Mouse (Mus musculus) kidney, postnatal 0 days (tissue): ENCODE results near the gene Gsc2. TPM values are rescaled to one million over a fixed set of nuclear protein-coding genes. Genes with fewer than 3 reads are reported as not detected.

ENCODE experiments used
- ATAC-seq: fragments of 200-750 bp; cut with Nextera tagmentation; replicated peaks from 2 replicates; pipeline ENCODE4 v1.8.0; 2017; ENCODE audit warnings: low read depth, moderate number of reproducible peaks, moderate TSS enrichment, moderate library complexity; ENCODE audit not compliant: low FRiP score
- DNase-seq: peaks from one replicate; pipeline ENCODE4 v3.0.0-alpha.2; 2016; ENCODE audit warnings: low spot score
- H3K27ac ChIP-seq: fragments of 300-500 bp; sonication (generic); 2 replicates; pipeline ENCODE4 v1.5.1; 2014; ENCODE audit warnings: mild to moderate bottlenecking
- H3K27me3 ChIP-seq: fragments of 300-500 bp; sonication (generic); 2 replicates; pipeline ENCODE4 v1.6.1; 2014; ENCODE audit warnings: low read length, mixed read lengths; ENCODE audit not compliant: insufficient read depth
- H3K36me3 ChIP-seq: fragments of 300-500 bp; sonication (generic); 2 replicates; pipeline ENCODE4 v1.6.1; 2014; ENCODE audit warnings: low read length, mixed read lengths; ENCODE audit not compliant: insufficient read depth
- H3K4me1 ChIP-seq: fragments of 300-500 bp; sonication (generic); replicated peaks from 2 replicates; pipeline ENCODE4 v1.6.1; 2014; ENCODE audit warnings: antibody characterized with exemption, low read length, mixed read lengths; ENCODE audit not compliant: insufficient read depth
- H3K4me2 ChIP-seq: fragments of 300-500 bp; sonication (generic); 2 replicates; pipeline ENCODE4 v1.6.1; 2014; ENCODE audit warnings: mild to moderate bottlenecking, low read length, moderate library complexity, mixed read lengths
- H3K4me3 ChIP-seq: fragments of 300-500 bp; sonication (generic); replicated peaks from 2 replicates; pipeline ENCODE4 v1.5.1; 2014; ENCODE audit warnings: low read depth, low read length
- H3K9ac ChIP-seq: fragments of 300-500 bp; sonication (generic); 2 replicates; pipeline ENCODE4 v1.6.1; 2014; ENCODE audit warnings: low read depth, low read length
- H3K9me3 ChIP-seq: fragments of 300-500 bp; sonication (generic); replicated peaks from 2 replicates; pipeline ENCODE4 v1.6.1; 2016; ENCODE audit warnings: low read length, inconsistent platforms, mixed read lengths
- CTCF ChIP-seq: IDR thresholded peaks from 2 replicates; pipeline ENCODE4 v1.5.1; 2016; ENCODE audit warnings: antibody characterized with exemption, low read depth, mild to moderate bottlenecking, moderate library complexity
- WGBS: fragments of 180-500 bp; shearing (Covaris S2); extraction: QIAGEN DNeasy Blood & Tissue Kit; methylation state at CpG from one replicate; pipeline ENCODE4 v1.1.7; 2014; 5-methylcytosine and 5-hydroxymethylcytosine counted together
- polyA plus RNA-seq: library from polyadenylated mRNA; unstranded; fragments of >200 nt; fragmentation: Nextera tagmentation; extraction: Ambion mirVana; gene quantifications from 2 replicates; pipeline ENCODE4 v1.2.1, GENCODE M21; 2015

Gene Gsc2
- polyA plus RNA-seq, 1 experiment from 2014 or later: 0.09 TPM

GRCm38 (mm10) chr16:17872995-17873394 lies 41.9 kb downstream of the Gsc2 start:
- WGBS: 40% methylated on average over 4 of the region's 4 CpGs
- H3K27ac ChIP-seq: no peak overlapping the region
- no peak overlapping the region for H3K4me3 ChIP-seq
- no peaks in the 10 kb centered on the region for H3K4me1 ChIP-seq
- peaks cover 24% of the 10 kb centered on the region; the same call in 1 of the 2 replicates for H3K36me3 ChIP-seq
- no peaks in the 10 kb centered on the region for H3K9me3 ChIP-seq
- H3K27me3 ChIP-seq: no peaks in the 10 kb centered on the region
- no peak for DNase-seq
- no peak for TF ChIP-seq CTCF
- H3K9ac ChIP-seq: no peak overlapping the region
- no peak overlapping the region for H3K4me2 ChIP-seq
- no peak for ATAC-seq

GRCm38 (mm10) chr16:17871248-17871647 lies 43.6 kb downstream of the Gsc2 start:
- 76% methylated on average over 5 of the region's 5 CpGs for WGBS
- Histone ChIP-seq H3K4me1 (no peaks in the 10 kb centered on the region), H3K4me3 (no peak overlapping the region), H3K4me2 (no peak overlapping the region), H3K27ac (no peak overlapping the region), H3K9ac (no peak overlapping the region), H3K36me3 (peaks cover 24% of the 10 kb centered on the region; the same call in 1 of the 2 replicates), H3K27me3 (no peaks in the 10 kb centered on the region), H3K9me3 (no peaks in the 10 kb centered on the region)
- DNase-seq (no peak), ATAC-seq (no peak)
- TF ChIP-seq CTCF: no peak

GRCm38 (mm10) chr16:17865770-17866169 lies 49.1 kb downstream of the Gsc2 start:
- no peak overlapping the region for H3K4me3 ChIP-seq
- no peaks in the 10 kb centered on the region for H3K4me1 ChIP-seq
- no peak overlapping the region for H3K9ac ChIP-seq
- DNase-seq (no peak), ATAC-seq (peak; percentile 43; the same call in 1 of the 2 replicates)
- no peak for TF ChIP-seq CTCF
- no peak overlapping the region for H3K4me2 ChIP-seq
- H3K27ac ChIP-seq: no peak overlapping the region
- WGBS: 66% methylated on average over 6 of the region's 6 CpGs
- H3K27me3 ChIP-seq: no peaks in the 10 kb centered on the region
- no peaks in the 10 kb centered on the region for H3K9me3 ChIP-seq
- peaks cover 11% of the 10 kb centered on the region; the same call in 1 of the 2 replicates for H3K36me3 ChIP-seq

- H3K27ac ChIP-seq: no peak overlapping the region
- no peak for TF ChIP-seq CTCF
- no peak overlapping the region for H3K4me2 ChIP-seq
- no peak overlapping the region for H3K9ac ChIP-seq
- DNase-seq: peak; percentile 11
- H3K4me1 ChIP-seq: no peaks in the 10 kb centered on the region
- no peaks in the 10 kb centered on the region for H3K27me3 ChIP-seq
- H3K4me3 ChIP-seq: no peak overlapping the region
- 63% methylated on average over 2 of the region's 2 CpGs for WGBS
- H3K9me3 ChIP-seq: no peaks in the 10 kb centered on the region
- peaks cover 8% of the 10 kb centered on the region; the same call in 1 of the 2 replicates for H3K36me3 ChIP-seq
- ATAC-seq: no peak
These were observed 49.6 kb downstream of the Gsc2 start for GRCm38 (mm10) chr16:17865293-17865692.

Other genes starting within 250 kb of the Gsc2 start
- gene Med15, start 182.2 kb downstream of the Gsc2 start, polyA plus RNA-seq: 29.4 TPM in 2 replicates
- gene Klhl22, start 155.4 kb downstream of the Gsc2 start, polyA plus RNA-seq: 39.3 and 42.8 TPM in 2 replicates
- gene Scarf2, start 117.8 kb downstream of the Gsc2 start, polyA plus RNA-seq: 12.2 and 18.7 TPM in 2 replicates
- 1.7 and 2.2 TPM in 2 replicates for gene B830017H08Rik, start 81.9 kb downstream of the Gsc2 start, polyA plus RNA-seq
- gene Car15, start 76.7 kb downstream of the Gsc2 start, polyA plus RNA-seq: 131 and 147 TPM in 2 replicates
- 2.8 and 3.4 TPM in 2 replicates for gene Gm20518, start 23.4 kb downstream of the Gsc2 start, polyA plus RNA-seq
- 0.05 TPM in 1 of 2 replicates, not detected in the other for gene Tssk1, start 20.8 kb downstream of the Gsc2 start, polyA plus RNA-seq
- gene Dgcr2, start 16.5 kb downstream of the Gsc2 start, polyA plus RNA-seq: 57.8 and 65.4 TPM in 2 replicates
- gene Tssk2, start 16.4 kb downstream of the Gsc2 start, polyA plus RNA-seq: not detected in 2 replicates
- 27.6 and 28.1 TPM in 2 replicates for gene Ess2, start 3.7 kb downstream of the Gsc2 start, polyA plus RNA-seq
- gene Slc25a1, start 13.2 kb upstream of the Gsc2 start, polyA plus RNA-seq: 116 and 123 TPM in 2 replicates
- gene Vpreb2, start 65.4 kb upstream of the Gsc2 start, polyA plus RNA-seq: not detected in 2 replicates
- gene Dgcr6, start 137.8 kb upstream of the Gsc2 start, polyA plus RNA-seq: 111 and 115 TPM in 2 replicates
- 19.2 and 20.3 TPM in 2 replicates for gene Prodh, start 175.1 kb upstream of the Gsc2 start, polyA plus RNA-seq
- gene Rtn4r, start 212.6 kb upstream of the Gsc2 start, polyA plus RNA-seq: 1.0 and 1.2 TPM in 2 replicates